Mouse (Mus musculus) testis, adult 2 months (tissue): ENCODE measurements at regions not wholly inside any gene's neighbourhood (a gene's known extent, or its start where the extent isn't known, plus 50 kb on each side); places are given as distances from the start of the nearest gene placed in this dataset.

Source experiments
- CTCF ChIP-seq: fragments of 200-500 bp; IDR thresholded peaks from 2 replicates; pipeline ENCODE4 v1.5.1; 2012; ENCODE audit warnings: low read depth, mild to moderate bottlenecking, inconsistent platforms, low read length, moderate library complexity; ENCODE audit not compliant: control insufficient read depth, insufficient read depth, insufficient replicate concordance
- POLR2A ChIP-seq: fragments of 200-500 bp; IDR thresholded peaks from 2 replicates; pipeline ENCODE4 v1.6.1; 2012; ENCODE audit warnings: low read depth, mild to moderate bottlenecking, inconsistent platforms, low read length, moderate library complexity; ENCODE audit not compliant: control insufficient read depth

DNA sequence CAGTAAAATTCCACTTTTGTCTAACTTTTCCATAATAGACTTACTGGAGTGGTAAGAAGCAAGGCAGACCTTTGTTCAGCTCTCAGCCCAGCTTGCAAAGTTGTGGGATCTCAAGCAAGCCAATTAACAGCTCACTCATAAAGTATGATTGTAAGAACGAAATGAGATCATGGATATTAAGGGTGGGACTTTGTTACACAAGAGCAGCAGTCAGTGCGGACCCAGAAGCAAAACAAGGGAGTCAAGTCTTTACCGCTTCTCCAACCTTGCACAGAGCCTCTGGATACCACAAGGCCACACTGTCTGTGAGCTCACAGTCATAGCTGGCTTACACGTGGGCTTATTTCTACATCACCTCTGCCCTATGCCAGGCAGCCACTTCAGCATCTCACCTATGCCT is 54.6 kb upstream of the Oxtr start:
- TF ChIP-seq CTCF, result no peak
- TF ChIP-seq POLR2A, result no peak
